Mouse (Mus musculus) Patski (cell line): ENCODE results near the gene Cdk13. TPM values are rescaled to one million over a fixed set of nuclear protein-coding genes. Genes with fewer than 3 reads are reported as not detected.

Source experiments
- ATAC-seq: fragments of 100-300 bp; one replicate; pipeline ENCODE4 v1.8.0; 2021
- CTCF ChIA-PET: fragments of 350-600 bp; sonication (Branson Sonifier 250); formaldehyde crosslinking; loops from one replicate; lab custom pipeline; 2022; ENCODE audit warnings: inconsistent platforms; lab: Charles Lee
- POLR2A ChIA-PET: fragments of 350-600 bp; sonication (Branson Sonifier 250); formaldehyde crosslinking; loops from one replicate; lab custom pipeline; 2022; ENCODE audit warnings: antibody characterized with exemption, inconsistent platforms; lab: Charles Lee
- DNase-seq: peaks from one replicate; pipeline ENCODE4 v3.0.0-alpha.2; 2011; ENCODE audit warnings: low read depth, low spot score
- H3K27me3 ChIP-seq: fragments of 371-371 bp; one replicate; pipeline ENCODE4 v1.5.1; 2021
- CTCF ChIP-seq: fragments of 100-300 bp; IDR thresholded peaks from one replicate; pipeline ENCODE4 v1.5.1; 2021
- in situ Hi-C: fragments of 300-500 bp; cut with MboI; formaldehyde crosslinking; loops from 3 replicates; pipeline ENCODE4 v1.11.1; 2018; ENCODE audit warnings: low pct_unique_long_range_greater_than_20kb, mixed read lengths
- polyA plus RNA-seq: library from polyadenylated mRNA; unstranded; gene quantifications from one replicate; pipeline ENCODE4 v1.2.3, GENCODE M21; 2021

The Cdk13 gene
- polyA plus RNA-seq, 1 experiment from 2014 or later = 35.0 TPM

DNA sequence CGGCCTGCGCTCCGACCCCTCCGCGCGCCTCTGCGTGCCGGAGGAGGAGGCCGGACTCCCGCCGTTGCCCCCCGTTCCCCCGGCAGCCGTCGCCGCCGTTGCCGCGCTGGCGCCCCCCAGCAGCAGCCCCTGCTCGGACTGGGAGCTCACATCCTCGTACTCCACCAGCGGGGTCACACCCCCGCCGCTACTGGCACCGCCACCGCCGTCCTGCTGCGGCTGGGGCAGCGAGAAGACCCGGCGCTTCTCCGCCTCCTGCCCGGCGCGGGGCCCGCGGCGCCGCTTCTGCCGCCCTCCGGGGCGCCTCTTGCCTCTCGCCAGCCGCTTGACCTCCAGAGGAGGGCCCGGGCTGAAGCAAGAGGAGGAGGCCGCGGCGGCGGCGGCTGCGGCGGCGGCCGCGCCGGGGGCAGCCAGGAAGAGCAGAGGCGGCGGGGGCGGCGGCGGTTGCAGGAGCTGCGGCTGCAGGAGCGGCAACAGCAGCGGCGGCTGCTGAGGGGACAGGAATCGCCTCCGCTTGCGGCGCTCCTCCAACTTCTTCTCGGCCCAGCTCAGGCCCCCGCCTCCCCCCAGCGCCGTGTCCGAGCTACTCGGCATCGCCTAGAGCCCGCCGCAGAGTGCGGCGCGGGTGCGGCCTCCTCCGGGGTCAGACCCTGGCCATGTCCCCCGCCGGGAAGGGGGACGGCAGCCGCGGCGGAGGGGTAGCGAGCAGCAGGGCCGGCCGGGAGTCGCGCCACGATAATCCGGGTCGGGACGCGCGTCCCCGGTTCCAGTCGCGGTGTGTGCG is 647 bp downstream of the Cdk13 start:
- CTCF ChIA-PET = no interaction called here
- DNase-seq (no peak), ATAC-seq (peak; percentile 22)
- POLR2A ChIA-PET = interaction anchor here (0.8 kb wide), 1 partner anchor 54 kb away, joined by 3 read pairs; no protein-coding TSS in a partner anchor
- in situ Hi-C loops = no loop called here
- no peaks in the 10 kb centered on the region for H3K27me3 ChIP-seq
- no peak for TF ChIP-seq CTCF

DNA sequence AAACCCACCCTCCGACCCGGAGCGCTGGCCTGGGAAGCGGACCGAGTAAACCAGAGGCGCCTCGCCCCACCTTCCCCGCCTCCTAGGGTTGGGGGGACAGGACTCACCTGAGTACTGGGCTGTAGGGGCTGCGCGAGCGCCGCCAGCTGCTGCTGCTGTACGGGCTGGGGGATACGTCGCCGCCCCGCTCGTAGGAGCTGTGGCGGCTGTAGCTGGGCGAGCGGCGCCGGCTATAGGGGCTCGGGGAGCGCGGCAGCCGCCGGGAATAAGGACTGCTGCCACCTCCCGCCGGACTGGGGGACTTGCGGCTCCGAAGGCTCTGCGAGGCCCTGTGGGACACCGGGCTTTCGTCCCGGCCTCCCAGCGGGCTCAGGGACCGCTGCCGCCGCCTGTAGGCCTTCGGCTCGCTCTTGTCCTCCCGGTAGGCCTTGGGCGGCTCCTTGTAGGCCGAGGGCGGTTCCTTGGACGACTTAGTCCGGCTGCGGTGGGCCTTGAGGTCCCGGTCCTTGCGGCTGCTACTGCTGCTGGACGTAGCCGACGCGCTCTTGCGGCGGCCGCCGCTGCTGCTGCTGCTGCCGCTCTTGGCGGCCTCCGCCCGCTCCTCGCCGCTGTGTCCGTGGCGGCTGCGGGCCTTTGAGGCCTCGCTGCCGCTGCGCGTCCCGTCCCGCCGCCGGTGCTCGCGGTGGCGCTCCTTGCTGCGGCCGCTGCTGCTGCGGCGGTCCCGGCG is 1.4 kb downstream of the Cdk13 start:
- no peak for TF ChIP-seq CTCF
- ChIA-PET POLR2A (interaction anchor here (0.6 kb wide), 1 partner anchor 106 kb away, joined by 6 read pairs; no protein-coding TSS in a partner anchor), CTCF (interaction anchor here (1.7 to 1.8 kb wide), 2 partner anchors 10 to 22 kb away, joined by 5 read pairs; no protein-coding TSS in a partner anchor)
- ATAC-seq (peak; percentile 55), DNase-seq (no peak)
- in situ Hi-C loops = no loop called here
- no peaks in the 10 kb centered on the region for H3K27me3 ChIP-seq

DNA sequence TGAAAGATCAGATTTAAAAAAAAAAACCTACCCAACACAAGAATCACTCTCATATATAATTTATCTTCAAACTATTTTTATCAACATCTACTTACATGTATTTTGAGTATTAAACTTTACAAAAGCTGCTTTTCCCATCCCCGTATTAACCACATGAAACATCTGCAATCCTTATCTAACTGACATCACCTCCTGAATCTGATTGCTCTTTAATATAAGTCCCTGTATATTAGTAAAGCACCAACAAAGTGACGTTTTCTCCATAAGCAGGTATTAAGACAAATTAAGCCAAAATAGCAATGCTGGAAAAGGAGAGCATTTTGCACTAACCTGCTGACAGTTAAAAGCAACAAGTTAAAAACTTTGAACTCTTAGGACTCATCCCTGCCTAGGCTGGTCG is 2.0 kb downstream of the Cdk13 start:
- ChIA-PET POLR2A (no interaction called here), CTCF (interaction anchor here (1.7 to 3.1 kb wide), 4 partner anchors 11 to 57 kb away, joined by 5 to 16 read pairs (median 10); no protein-coding TSS in a partner anchor)
- TF ChIP-seq CTCF = no peak
- in situ Hi-C loops = no loop called here
- DNase-seq (no peak), ATAC-seq (no peak)
- H3K27me3 ChIP-seq = no peaks in the 10 kb centered on the region

DNA sequence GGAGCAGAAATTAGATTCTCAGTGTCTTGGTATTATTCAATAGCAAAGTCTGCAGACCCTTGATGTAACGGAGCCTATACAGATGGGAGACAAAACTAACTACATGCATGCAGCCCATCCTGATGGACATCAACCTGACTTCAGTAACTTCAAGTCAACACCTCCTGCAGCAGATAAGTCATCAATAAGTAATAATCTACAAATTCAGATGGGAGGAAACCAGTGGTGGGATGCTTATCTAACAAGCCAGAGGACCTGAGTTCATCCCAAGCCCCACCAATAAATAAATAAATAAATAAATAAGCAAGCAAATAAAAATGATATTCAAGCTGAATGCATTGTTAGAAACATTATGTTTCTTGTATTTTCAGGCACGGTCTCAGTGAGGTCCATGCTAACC is 5.2 kb downstream of the Cdk13 start:
- ATAC-seq (no peak), DNase-seq (no peak)
- no peak for TF ChIP-seq CTCF
- in situ Hi-C loops = loop anchor here (5.0 kb wide), 1 partner anchor 52 kb away; no protein-coding TSS in a partner anchor
- ChIA-PET CTCF (interaction anchor here (1.1 to 3.1 kb wide), 2 partner anchors 26 to 54 kb away, joined by 3 to 16 read pairs; no protein-coding TSS in a partner anchor), POLR2A (no interaction called here)
- H3K27me3 ChIP-seq = no peaks in the 10 kb centered on the region

DNA sequence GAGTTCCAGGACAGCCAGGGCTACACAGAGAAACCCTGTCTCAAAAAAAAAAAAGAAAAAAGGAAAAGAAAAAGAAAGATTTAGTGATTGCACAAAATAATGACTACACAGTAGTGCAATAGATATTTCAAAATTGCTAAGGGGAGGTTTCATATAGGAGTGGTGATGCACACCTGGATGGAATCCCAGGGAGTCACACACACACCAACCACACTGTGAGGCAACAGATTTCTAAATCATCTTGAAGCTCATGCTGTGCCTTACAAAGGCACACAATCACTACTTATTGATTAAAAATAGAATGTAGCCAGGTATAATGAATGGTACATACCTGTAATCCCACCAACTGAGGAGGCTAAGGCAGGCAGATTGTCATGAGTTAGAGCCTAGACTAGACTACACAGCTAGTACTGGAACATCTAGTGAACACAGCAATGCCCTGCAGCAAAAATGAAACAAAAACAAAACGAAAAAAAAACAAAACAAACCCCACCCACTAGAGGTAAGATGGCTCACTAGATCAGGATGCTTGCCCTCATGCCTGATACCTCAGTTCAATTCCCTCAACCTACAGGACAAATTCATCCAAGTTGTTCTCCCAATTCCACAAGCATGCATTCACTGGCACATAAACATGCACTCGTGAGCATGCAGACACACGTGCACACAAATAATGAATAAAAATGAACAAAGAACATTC is 9.0 kb downstream of the Cdk13 start:
- ChIA-PET CTCF (no interaction called here), POLR2A (no interaction called here)
- no peak for DNase-seq
- no peak for ATAC-seq
- in situ Hi-C loops = loop anchor here (5.0 kb wide), 1 partner anchor 49 kb away; no protein-coding TSS in a partner anchor
- no peaks in the 10 kb centered on the region for H3K27me3 ChIP-seq
- no peak for TF ChIP-seq CTCF

DNA sequence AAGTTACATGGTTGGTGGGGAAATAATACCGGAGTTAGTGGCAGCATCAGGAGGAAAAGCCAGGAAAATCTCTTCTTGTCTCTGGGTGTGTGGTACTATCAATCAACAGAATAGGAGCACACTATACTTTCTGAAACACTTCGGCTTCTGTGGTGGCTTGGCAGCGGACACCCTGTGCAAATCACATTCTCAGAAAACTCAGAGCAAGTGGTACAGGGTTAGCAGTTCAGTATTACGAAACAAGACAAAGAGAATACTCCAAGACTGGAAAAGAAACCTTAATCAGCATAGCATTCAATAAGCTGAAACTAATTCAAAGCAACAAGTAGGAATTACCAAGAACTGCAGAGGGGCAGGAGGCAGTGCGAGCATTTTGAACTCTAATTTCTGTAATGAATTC is 21.3 kb downstream of the Cdk13 start:
- ChIA-PET POLR2A (no interaction called here), CTCF (no interaction called here)
- TF ChIP-seq CTCF = no peak
- H3K27me3 ChIP-seq = no peaks in the 10 kb centered on the region
- DNase-seq (no peak), ATAC-seq (no peak)
- in situ Hi-C loops = no loop called here

DNA sequence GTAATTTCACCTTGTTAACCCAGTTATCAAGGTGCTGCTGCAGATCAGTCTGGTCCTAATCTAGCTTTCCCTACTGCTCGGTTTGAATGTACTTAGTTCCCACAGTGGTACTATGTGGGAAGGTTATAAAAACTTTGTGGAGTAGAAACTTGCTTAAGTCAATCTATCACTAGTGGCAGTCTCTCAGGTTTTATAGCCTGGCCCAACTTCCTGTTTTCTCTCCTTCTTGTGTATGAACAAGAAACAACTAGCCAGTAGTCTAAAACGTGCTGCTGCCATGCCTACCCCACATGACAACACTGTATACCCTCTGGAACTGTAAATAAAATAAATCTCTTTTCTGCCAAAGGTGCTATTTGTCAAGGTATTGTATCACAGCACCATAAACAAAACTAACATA is 25.0 kb downstream of the Cdk13 start:
- DNase-seq = no peak
- TF ChIP-seq CTCF = no peak
- no peak for ATAC-seq
- ChIA-PET CTCF (no interaction called here), POLR2A (no interaction called here)
- no peaks in the 10 kb centered on the region for H3K27me3 ChIP-seq
- in situ Hi-C loops = no loop called here

DNA sequence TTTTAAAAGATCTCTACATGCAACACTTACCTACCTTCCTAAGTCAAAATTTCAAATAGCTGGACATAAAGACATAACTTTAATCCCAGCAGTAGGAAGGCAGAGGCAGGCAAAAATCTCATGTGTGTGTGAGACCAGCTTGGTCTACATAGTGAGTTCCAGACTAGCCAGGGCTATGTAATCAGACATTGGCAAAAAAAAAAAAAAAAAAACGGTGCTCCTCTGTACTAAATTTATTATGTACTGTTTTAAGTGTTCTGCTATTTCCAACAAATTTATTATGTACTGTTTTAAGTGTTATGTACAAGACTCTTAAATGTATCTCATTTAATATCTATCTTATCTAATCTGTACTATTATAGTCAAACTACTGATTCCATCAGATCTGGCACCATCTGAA is 28.6 kb downstream of the Cdk13 start:
- no peaks in the 10 kb centered on the region for H3K27me3 ChIP-seq
- in situ Hi-C loops = no loop called here
- POLR2A ChIA-PET = no interaction called here
- no peak for TF ChIP-seq CTCF
- DNase-seq = no peak
- CTCF ChIA-PET = interaction anchor here (0.7 to 1.1 kb wide), 2 partner anchors 11 to 59 kb away, joined by 3 read pairs; no protein-coding TSS in a partner anchor
- ATAC-seq = no peak

DNA sequence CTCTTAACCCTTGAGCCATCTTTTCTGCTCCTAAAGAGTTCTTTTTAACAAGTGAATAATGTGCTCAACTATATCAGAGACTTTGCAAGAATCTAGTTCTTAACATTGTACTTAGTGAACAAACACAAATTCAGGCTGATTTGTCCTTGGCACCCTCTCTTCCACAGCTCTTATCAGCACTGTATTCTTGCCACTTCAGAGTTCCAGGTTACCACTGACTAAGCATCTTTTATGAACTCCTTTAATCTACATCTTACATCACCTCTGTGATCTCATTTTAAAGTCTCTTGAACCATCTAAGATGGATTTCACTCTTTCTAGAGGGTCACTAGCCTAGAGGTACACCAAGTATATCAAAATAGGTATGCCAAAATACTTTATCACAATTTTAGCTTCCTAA is 29.5 kb downstream of the Cdk13 start:
- in situ Hi-C loops = no loop called here
- TF ChIP-seq CTCF = no peak

DNA sequence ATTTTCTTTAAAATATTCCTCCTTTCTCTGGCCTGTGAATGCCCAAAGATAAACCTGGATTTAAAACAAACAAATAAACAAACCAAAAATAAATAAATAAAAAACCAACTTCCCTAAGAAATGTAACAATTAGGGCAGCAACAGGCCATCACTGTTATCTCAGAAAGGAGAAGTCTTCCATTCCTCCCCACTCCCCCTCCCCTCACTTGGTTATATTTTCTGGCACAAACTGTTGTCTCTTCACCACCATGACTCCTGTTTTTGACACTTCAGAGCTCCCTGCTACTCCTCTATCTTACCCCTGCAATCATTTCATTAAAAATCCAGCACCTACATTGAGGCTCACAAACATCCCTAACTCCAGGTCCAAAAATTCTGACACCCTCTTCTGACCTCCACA is 31.8 kb downstream of the Cdk13 start:
- TF ChIP-seq CTCF = no peak
- ATAC-seq = no peak
- ChIA-PET POLR2A (no interaction called here), CTCF (interaction anchor here (0.9 to 1.2 kb wide), 2 partner anchors 13 to 23 kb away, joined by 3 to 4 read pairs; no protein-coding TSS in a partner anchor)
- no peak for DNase-seq
- no peaks in the 10 kb centered on the region for H3K27me3 ChIP-seq
- in situ Hi-C loops = no loop called here

More for the DNA sequence above, 29.5 kb downstream of the Cdk13 start:
- no peak for ATAC-seq
- ChIA-PET POLR2A (no interaction called here), CTCF (interaction anchor here (0.7 kb wide), 1 partner anchor 10 kb away, joined by 3 read pairs; no protein-coding TSS in a partner anchor)
- DNase-seq = no peak
- H3K27me3 ChIP-seq = no peaks in the 10 kb centered on the region
